Mouse (Mus musculus) ES-Bruce4 (cell line): ENCODE data around the gene Prr14. TPM values are rescaled to one million over a fixed set of nuclear protein-coding genes. Genes with fewer than 3 reads are reported as not detected.

Experiments
- H3K27ac ChIP-seq: 2 replicates; pipeline ENCODE4 v1.5.1; 2012; ENCODE audit warnings: low read length, inconsistent platforms; ENCODE audit not compliant: insufficient read depth
- H3K27me3 ChIP-seq: 2 replicates; pipeline ENCODE4 v1.6.1; 2012; ENCODE audit warnings: mild to moderate bottlenecking, low read length, inconsistent platforms; ENCODE audit not compliant: control insufficient read depth, poor library complexity, insufficient read depth, severe bottlenecking
- H3K36me3 ChIP-seq: 2 replicates; pipeline ENCODE4 v1.6.1; 2012; ENCODE audit warnings: inconsistent platforms, mild to moderate bottlenecking, low read length, moderate library complexity; ENCODE audit not compliant: control insufficient read depth, poor library complexity, insufficient read depth, severe bottlenecking
- H3K4me1 ChIP-seq: one replicate; pipeline ENCODE4 v1.8.1; 2011; ENCODE audit warnings: low read length; ENCODE audit not compliant: control insufficient read depth, insufficient read depth
- H3K4me3 ChIP-seq: 2 replicates; pipeline ENCODE4 v1.5.1; 2011; ENCODE audit warnings: low read depth, mild to moderate bottlenecking, low read length
- H3K9ac ChIP-seq: 2 replicates; pipeline ENCODE4 v1.6.1; 2012; ENCODE audit warnings: low read depth, mild to moderate bottlenecking, inconsistent platforms; ENCODE audit not compliant: poor library complexity, severe bottlenecking
- H3K9me3 ChIP-seq: replicated peaks from 2 replicates; pipeline ENCODE4 v1.6.1; 2012; ENCODE audit warnings: mild to moderate bottlenecking, low read length, inconsistent platforms; ENCODE audit not compliant: control insufficient read depth, poor library complexity, insufficient read depth, severe bottlenecking
- CTCF ChIP-seq: IDR thresholded peaks from one replicate; pipeline ENCODE4 v1.8.1; 2011; ENCODE audit warnings: low read depth, low read length
- EP300 ChIP-seq: IDR thresholded peaks from 2 replicates; pipeline ENCODE4 v1.6.1; 2011; ENCODE audit warnings: low read depth, low read length; ENCODE audit not compliant: insufficient read depth
- POLR2A ChIP-seq: IDR thresholded peaks from one replicate; pipeline ENCODE4 v1.8.1; 2011; ENCODE audit warnings: low read length; ENCODE audit not compliant: insufficient read depth
- polyA plus RNA-seq: library from polyadenylated mRNA; stranded (reverse); fragments of >200 nt; gene quantifications from 2 replicates; pipeline ENCODE4 v1.2.4, GENCODE M21; 2011; ENCODE audit warnings: low read depth; ENCODE audit not compliant: missing spikeins, insufficient read depth, insufficient read length

The Prr14 gene
- polyA plus RNA-seq, 1 experiment, result 45.3 TPM

- no peak for TF ChIP-seq CTCF
- TF ChIP-seq POLR2A, result no peak
- TF ChIP-seq EP300, result no peak
- no peak overlapping the region for H3K27ac ChIP-seq
- peaks cover 1% of the 10 kb centered on the region; the same call in 1 of the 2 replicates for H3K9me3 ChIP-seq
- H3K4me3 ChIP-seq, result no peak overlapping the region
- H3K4me1 ChIP-seq, result no peaks in the 10 kb centered on the region
- peaks cover 21% of the 10 kb centered on the region for H3K36me3 ChIP-seq
- H3K9ac ChIP-seq, result no peak overlapping the region
- no peaks in the 10 kb centered on the region for H3K27me3 ChIP-seq
Observed at GRCm38 (mm10) chr7:127474378-127475070, 15.1 kb downstream of the Prr14 start.

GRCm38 (mm10) chr7:127475186-127475740 lies 15.9 kb downstream of the Prr14 start:
- H3K27ac ChIP-seq, result no peak overlapping the region
- H3K4me3 ChIP-seq, result no peak overlapping the region
- no peak for TF ChIP-seq CTCF
- no peak for TF ChIP-seq POLR2A
- TF ChIP-seq EP300, result no peak
- H3K9me3 ChIP-seq, result no peaks in the 10 kb centered on the region
- H3K27me3 ChIP-seq, result no peaks in the 10 kb centered on the region
- H3K36me3 ChIP-seq, result peaks cover 21% of the 10 kb centered on the region
- H3K4me1 ChIP-seq, result peaks cover 3% of the 10 kb centered on the region
- no peak overlapping the region for H3K9ac ChIP-seq

- TF ChIP-seq EP300 (no peak), POLR2A (no peak), CTCF (no peak)
- Histone ChIP-seq H3K36me3 (peaks cover 24% of the 10 kb centered on the region), H3K4me3 (no peak overlapping the region), H3K9ac (no peak overlapping the region), H3K27me3 (no peaks in the 10 kb centered on the region), H3K27ac (no peak overlapping the region), H3K4me1 (peaks cover 3% of the 10 kb centered on the region), H3K9me3 (no peaks in the 10 kb centered on the region)
Observed at GRCm38 (mm10) chr7:127476336-127476735, 16.9 kb downstream of the Prr14 start.

GRCm38 (mm10) chr7:127476855-127477254 lies 17.4 kb downstream of the Prr14 start:
- Histone ChIP-seq H3K9me3 (no peaks in the 10 kb centered on the region), H3K27me3 (no peaks in the 10 kb centered on the region), H3K4me1 (peaks cover 3% of the 10 kb centered on the region), H3K9ac (peak overlapping the region; percentile 42), H3K27ac (peak overlapping the region; percentile 60; the same call in 1 of the 2 replicates), H3K4me3 (no peak overlapping the region), H3K36me3 (peaks cover 24% of the 10 kb centered on the region)
- TF ChIP-seq CTCF (no peak), EP300 (no peak), POLR2A (no peak)

GRCm38 (mm10) chr7:127477687-127478634 lies 18.6 kb downstream of the Prr14 start:
- H3K4me3 ChIP-seq, result peak overlapping the region; percentile 97
- H3K9ac ChIP-seq, result peak overlapping the region; percentile 92
- peak; percentile 80 for TF ChIP-seq POLR2A
- 0 out of 2 replicates have a peak, but pooled peaks have one; percentile 34 for TF ChIP-seq EP300
- no peak for TF ChIP-seq CTCF
- peaks cover 30% of the 10 kb centered on the region for H3K36me3 ChIP-seq
- peaks cover 3% of the 10 kb centered on the region for H3K4me1 ChIP-seq
- peak overlapping the region; percentile 80 for H3K27ac ChIP-seq
- no peaks in the 10 kb centered on the region for H3K9me3 ChIP-seq
- H3K27me3 ChIP-seq, result no peaks in the 10 kb centered on the region
